ENCODE assay signal across 14 mouse cellular contexts in the genomic region with DNA sequence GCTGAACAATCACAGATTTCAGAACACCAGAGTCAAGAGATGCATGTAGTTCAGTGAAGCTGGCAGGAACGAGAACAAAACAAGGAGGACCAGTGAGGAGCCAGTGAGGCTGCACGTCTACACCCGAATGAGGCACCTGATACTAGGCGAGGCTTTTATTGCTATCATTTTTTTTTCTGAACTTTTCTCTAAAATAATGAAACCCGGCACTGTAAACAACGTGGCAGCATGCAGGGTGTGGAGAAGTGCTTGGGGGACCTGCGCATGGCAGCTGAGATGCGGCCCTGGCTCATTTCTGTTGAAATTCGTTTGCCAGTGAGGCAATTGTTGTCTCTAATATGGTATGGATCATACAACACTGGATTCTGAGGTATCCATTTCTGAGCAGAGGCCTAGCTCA.
DNase-seq lines count a peak whose midpoint lies in the region; ATAC-seq and TF ChIP-seq lines count a peak whose summit lies in the region.
"Had no signal": no experiment of that assay in that cellular context is flagged by ENCODE, and none has a peak within 500 bp of the region (broad histone marks: within the 10 kb centered on the region; RNA-seq: fewer than 3 reads in every experiment).

No protein-coding gene starts in this region.

- TF ChIP-seq CTCF in stomach, postnatal 0 days (IDR thresholded peaks at IDR 0.05; ENCODE audit: low read depth) = no peak

- 57% methylated on average over 9 of the region's 9 CpGs for WGBS in midbrain, embryonic 13.5 days
- 61% methylated on average over 9 of the region's 9 CpGs for WGBS in midbrain, embryonic 11.5 days
- WGBS in limb, embryonic 10.5 days = 41% methylated on average over 9 of the region's 9 CpGs
- 31% methylated on average over 9 of the region's 9 CpGs for WGBS in stomach, postnatal 0 days

- H3K4me3 ChIP-seq in midbrain, embryonic 13.5 days (replicated peaks) = no peak overlapping the region
- H3K4me3 ChIP-seq in midbrain, embryonic 11.5 days (ENCODE audit: low read depth, low read length) = no peak overlapping the region
- no peak overlapping the region for H3K4me3 ChIP-seq in limb, embryonic 10.5 days
- H3K4me3 ChIP-seq in stomach, postnatal 0 days (ENCODE audit: low read depth, low read length) = no peak overlapping the region
- H3K4me3 ChIP-seq: erythroblast, embryonic 14.5 days; heart, embryonic 13.5 days; limb, embryonic 15.5 days had no signal

- 0 out of 2 replicates have a peak, but pooled peaks cover 8% of the 10 kb centered on the region for H3K27me3 ChIP-seq in midbrain, embryonic 13.5 days
- H3K27me3 ChIP-seq in midbrain, embryonic 11.5 days (ENCODE audit: control insufficient read depth, insufficient read depth, low read length) = no peaks in the 10 kb centered on the region
- H3K27me3 ChIP-seq in limb, embryonic 10.5 days (ENCODE audit: low read depth, poor library complexity, severe bottlenecking) = peaks cover 38% of the 10 kb centered on the region
- H3K27me3 ChIP-seq in stomach, postnatal 0 days (ENCODE audit: control insufficient read depth, insufficient read depth, low read length) = no peaks in the 10 kb centered on the region
- H3K27me3 ChIP-seq: heart, embryonic 13.5 days had no signal

- H3K4me2 ChIP-seq in midbrain, embryonic 13.5 days (replicated peaks) = no peak overlapping the region
- no peak overlapping the region for H3K4me2 ChIP-seq in midbrain, embryonic 11.5 days
- H3K4me2 ChIP-seq in stomach, postnatal 0 days (replicated peaks; ENCODE audit: low read depth) = peak overlapping the region; percentile 23; the same call in 1 of the 2 replicates
- H3K4me2 ChIP-seq: heart, embryonic 13.5 days; limb, embryonic 15.5 days had no signal

- H3K36me3 ChIP-seq in midbrain, embryonic 13.5 days = no peaks in the 10 kb centered on the region
- H3K36me3 ChIP-seq in midbrain, embryonic 11.5 days (ENCODE audit: control insufficient read depth, insufficient read depth, low read length) = no peaks in the 10 kb centered on the region
- no peaks in the 10 kb centered on the region for H3K36me3 ChIP-seq in limb, embryonic 10.5 days
- H3K36me3 ChIP-seq in stomach, postnatal 0 days (ENCODE audit: control insufficient read depth, insufficient read depth, low read length) = no peaks in the 10 kb centered on the region
- H3K36me3 ChIP-seq: heart, embryonic 13.5 days; limb, embryonic 15.5 days had no signal

- peak overlapping the region; percentile 57 for H3K27ac ChIP-seq in midbrain, embryonic 13.5 days
- H3K27ac ChIP-seq in midbrain, embryonic 11.5 days (ENCODE audit: low read depth, low read length) = no peak overlapping the region
- H3K27ac ChIP-seq in limb, embryonic 10.5 days = peak overlapping the region; percentile 64; the same call in 1 of the 2 replicates
- H3K27ac ChIP-seq in stomach, postnatal 0 days (replicated peaks) = peak overlapping the region; percentile 91
- H3K27ac ChIP-seq: limb, embryonic 15.5 days had no signal

- no peak for TF ChIP-seq EP300 in stomach, postnatal 0 days (optimal IDR thresholded peaks at IDR 0.05)

- DNase-seq in embryo, embryonic 9.5 days (ENCODE audit: extremely low spot score) = peak; percentile 22
- DNase-seq in embryo, embryonic 10.5 days (ENCODE audit: low spot score) = no peak
- DNase-seq in midbrain, embryonic 11.5 days (ENCODE audit: low spot score, missing footprints) = no peak
- no peak for DNase-seq in limb, embryonic 10.5 days (ENCODE audit: low spot score)
- no peak for DNase-seq in stomach, postnatal 0 days (ENCODE audit: low spot score)
- no peak for DNase-seq in ovary, postnatal 10 days (ENCODE audit: low spot score)
- no peak for DNase-seq in heart, adult 8-10 months (ENCODE audit: low spot score)
- DNase-seq: cerebellum, adult 8-10 months; spleen, adult 18-20 months had no signal

- ATAC-seq in midbrain, embryonic 13.5 days = no peak
- no peak for ATAC-seq in midbrain, embryonic 11.5 days (ENCODE audit: low FRiP score)
- ATAC-seq in stomach, postnatal 0 days (ENCODE audit: low FRiP score, low TSS enrichment) = no peak
- ATAC-seq: inflammation-experienced regulatory T-cells, adult 6 months had no signal

- H3K9ac ChIP-seq in midbrain, embryonic 13.5 days (replicated peaks) = no peak overlapping the region
- H3K9ac ChIP-seq in midbrain, embryonic 11.5 days (ENCODE audit: low read length) = no peak overlapping the region
- no peak overlapping the region for H3K9ac ChIP-seq in stomach, postnatal 0 days (ENCODE audit: low read length)
- H3K9ac ChIP-seq: heart, embryonic 13.5 days; limb, embryonic 15.5 days had no signal

- no peaks in the 10 kb centered on the region for H3K9me3 ChIP-seq in midbrain, embryonic 13.5 days
- H3K9me3 ChIP-seq in midbrain, embryonic 11.5 days (ENCODE audit: control insufficient read depth, low read length) = no peaks in the 10 kb centered on the region
- no peaks in the 10 kb centered on the region for H3K9me3 ChIP-seq in limb, embryonic 10.5 days (replicated peaks)
- H3K9me3 ChIP-seq in stomach, postnatal 0 days (ENCODE audit: control insufficient read depth, low read length) = no peaks in the 10 kb centered on the region
- H3K9me3 ChIP-seq: heart, embryonic 13.5 days; limb, embryonic 15.5 days had no signal

- peaks cover 54% of the 10 kb centered on the region for H3K4me1 ChIP-seq in midbrain, embryonic 13.5 days (replicated peaks)
- peaks cover 27% of the 10 kb centered on the region for H3K4me1 ChIP-seq in midbrain, embryonic 11.5 days (ENCODE audit: control insufficient read depth, insufficient read depth, low read length)
- H3K4me1 ChIP-seq in limb, embryonic 10.5 days = peaks cover 61% of the 10 kb centered on the region
- peaks cover 6% of the 10 kb centered on the region; the same call in 1 of the 2 replicates for H3K4me1 ChIP-seq in stomach, postnatal 0 days (replicated peaks; ENCODE audit: control insufficient read depth, insufficient read depth)
- H3K4me1 ChIP-seq: limb, embryonic 15.5 days had no signal
